Mouse (Mus musculus) neural tube, embryonic 13.5 days (tissue): ENCODE results near the gene Nr6a1. TPM values are rescaled to one million over a fixed set of nuclear protein-coding genes. Genes with fewer than 3 reads are reported as not detected.
A peak's percentile ranks its signal among the peaks of the same experiment; 100 is the strongest.

ENCODE experiments used
- ATAC-seq: fragments of 200-750 bp; cut with Nextera tagmentation; 2 replicates; pipeline ENCODE4 v1.8.0; 2017; ENCODE audit warnings: low read depth, mild to moderate bottlenecking, moderate TSS enrichment, moderate library complexity
- H3K27ac ChIP-seq: fragments of 300-500 bp; sonication (generic); replicated peaks from 2 replicates; pipeline ENCODE4 v1.5.1; 2015; ENCODE audit warnings: moderate library complexity, mild to moderate bottlenecking, inconsistent platforms
- H3K27me3 ChIP-seq: fragments of 300-500 bp; sonication (generic); 2 replicates; pipeline ENCODE4 v1.6.1; 2015; ENCODE audit warnings: mild to moderate bottlenecking, inconsistent platforms
- H3K36me3 ChIP-seq: fragments of 300-500 bp; sonication (generic); 2 replicates; pipeline ENCODE4 v1.6.1; 2015; ENCODE audit warnings: mild to moderate bottlenecking, inconsistent platforms
- H3K4me1 ChIP-seq: fragments of 300-500 bp; sonication (generic); replicated peaks from 2 replicates; pipeline ENCODE4 v1.6.1; 2015; ENCODE audit warnings: inconsistent platforms
- H3K4me2 ChIP-seq: fragments of 300-500 bp; sonication (generic); 2 replicates; pipeline ENCODE4 v1.6.1; 2015; ENCODE audit warnings: inconsistent platforms, mild to moderate bottlenecking, moderate library complexity
- H3K4me3 ChIP-seq: fragments of 300-500 bp; sonication (generic); 2 replicates; pipeline ENCODE4 v1.5.1; 2015; ENCODE audit warnings: mild to moderate bottlenecking, inconsistent platforms
- H3K9ac ChIP-seq: fragments of 300-500 bp; sonication (generic); 2 replicates; pipeline ENCODE4 v1.6.1; 2015; ENCODE audit warnings: moderate library complexity, mild to moderate bottlenecking, inconsistent platforms
- H3K9me3 ChIP-seq: fragments of 300-500 bp; sonication (generic); 2 replicates; pipeline ENCODE4 v1.6.1; 2016; ENCODE audit warnings: inconsistent platforms
- WGBS: fragments of 180-500 bp; shearing (Covaris S2); methylation state at CpG from one replicate; pipeline ENCODE4 v1.1.7; 2015; 5-methylcytosine and 5-hydroxymethylcytosine counted together
- polyA plus RNA-seq: library from polyadenylated mRNA; unstranded; fragments of >200 nt; fragmentation: Nextera tagmentation; extraction: Ambion mirVana; gene quantifications from 2 replicates; pipeline ENCODE4 v1.2.1, GENCODE M21; 2015

Gene Nr6a1
- polyA plus RNA-seq, 1 experiment from 2014 or later: 2.9 TPM

- peak; percentile 56; the same call in 1 of the 2 replicates for ATAC-seq
- Histone ChIP-seq H3K4me1 (peaks cover 23% of the 10 kb centered on the region), H3K9me3 (no peaks in the 10 kb centered on the region), H3K36me3 (no peaks in the 10 kb centered on the region), H3K4me2 (no peak overlapping the region), H3K4me3 (no peak overlapping the region), H3K27me3 (no peaks in the 10 kb centered on the region), H3K9ac (no peak overlapping the region), H3K27ac (no peak overlapping the region)
- 9% methylated on average over 4 of the region's 4 CpGs for WGBS
Observed at GRCm38 (mm10) chr2:38914965-38915364, 12.5 kb downstream of the Nr6a1 start.

DNA sequence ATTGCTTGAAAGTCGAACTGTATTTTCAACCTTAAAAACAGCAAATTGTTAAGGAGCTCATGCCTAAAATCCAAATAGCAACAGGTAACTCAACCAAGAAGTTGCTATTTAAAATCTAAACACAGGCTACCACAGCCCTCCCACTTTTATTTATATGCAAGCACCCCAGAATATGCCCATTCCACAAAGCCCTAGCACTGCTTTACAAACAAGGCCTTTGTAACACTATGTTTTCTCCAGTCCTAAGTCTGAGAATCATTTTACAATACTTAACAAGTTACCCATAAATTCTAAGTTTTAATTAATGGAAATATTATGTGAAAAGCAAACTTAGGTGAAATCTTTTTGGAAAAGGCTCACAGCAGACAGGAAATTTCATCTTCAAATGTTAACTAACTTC is 13.0 kb downstream of the Nr6a1 start:
- no peak overlapping the region for H3K4me2 ChIP-seq
- H3K27me3 ChIP-seq: no peaks in the 10 kb centered on the region
- no peaks in the 10 kb centered on the region for H3K9me3 ChIP-seq
- WGBS: 45% methylated on average over 1 of the region's 1 CpGs
- no peak overlapping the region for H3K9ac ChIP-seq
- ATAC-seq: no peak
- H3K36me3 ChIP-seq: no peaks in the 10 kb centered on the region
- no peak overlapping the region for H3K27ac ChIP-seq
- H3K4me3 ChIP-seq: no peak overlapping the region
- peaks cover 23% of the 10 kb centered on the region for H3K4me1 ChIP-seq

DNA sequence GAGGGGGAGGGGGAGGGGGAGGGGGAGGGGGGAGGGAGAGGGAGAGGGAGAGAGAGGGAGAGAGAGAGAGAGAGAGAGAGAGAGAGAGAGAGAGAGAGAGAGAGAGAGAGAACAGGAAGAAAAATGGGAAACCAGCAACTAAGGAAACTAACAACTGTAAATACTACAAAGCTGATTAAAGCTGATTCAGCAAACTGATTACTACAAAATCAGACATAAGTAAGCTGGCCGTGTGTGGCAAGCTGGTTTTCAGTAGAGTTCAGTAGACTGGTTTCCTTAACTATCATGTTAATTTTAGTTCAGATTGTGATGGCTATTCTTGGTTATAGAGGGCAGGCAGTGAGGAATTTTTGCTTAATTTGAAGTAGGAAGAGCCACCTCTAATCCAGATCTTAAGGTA is 18.9 kb downstream of the Nr6a1 start:
- Histone ChIP-seq H3K4me1 (peaks cover 9% of the 10 kb centered on the region), H3K27ac (no peak overlapping the region), H3K36me3 (no peaks in the 10 kb centered on the region), H3K9ac (no peak overlapping the region), H3K27me3 (no peaks in the 10 kb centered on the region), H3K4me3 (no peak overlapping the region), H3K4me2 (no peak overlapping the region), H3K9me3 (no peaks in the 10 kb centered on the region)
- no peak for ATAC-seq
- 56% methylated on average over 1 of the region's 1 CpGs for WGBS

DNA sequence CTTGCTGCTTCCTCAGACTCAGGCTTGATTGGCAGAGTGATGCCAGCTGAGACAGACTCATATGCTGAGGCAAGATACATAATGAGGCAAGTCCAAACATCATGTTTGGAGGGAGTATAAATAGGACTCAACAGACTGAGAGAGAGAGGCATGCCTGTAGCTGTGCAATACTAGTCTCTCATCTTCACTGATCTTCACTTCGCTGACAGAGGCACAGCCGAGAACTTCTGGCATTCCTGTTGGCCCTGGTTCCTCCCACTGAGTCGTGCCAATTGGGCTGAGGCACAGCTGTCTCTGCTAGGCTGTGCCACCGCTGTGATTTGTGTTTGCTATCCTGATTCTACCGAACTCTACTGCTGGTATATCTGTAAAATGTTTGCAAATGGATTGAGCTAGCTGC is 21.4 kb downstream of the Nr6a1 start:
- peaks cover 9% of the 10 kb centered on the region for H3K4me1 ChIP-seq
- 71% methylated on average over 5 of the region's 5 CpGs for WGBS
- H3K9me3 ChIP-seq: no peaks in the 10 kb centered on the region
- no peak overlapping the region for H3K27ac ChIP-seq
- ATAC-seq: no peak
- H3K27me3 ChIP-seq: no peaks in the 10 kb centered on the region
- no peaks in the 10 kb centered on the region for H3K36me3 ChIP-seq
- H3K4me3 ChIP-seq: no peak overlapping the region
- no peak overlapping the region for H3K9ac ChIP-seq
- no peak overlapping the region for H3K4me2 ChIP-seq

DNA sequence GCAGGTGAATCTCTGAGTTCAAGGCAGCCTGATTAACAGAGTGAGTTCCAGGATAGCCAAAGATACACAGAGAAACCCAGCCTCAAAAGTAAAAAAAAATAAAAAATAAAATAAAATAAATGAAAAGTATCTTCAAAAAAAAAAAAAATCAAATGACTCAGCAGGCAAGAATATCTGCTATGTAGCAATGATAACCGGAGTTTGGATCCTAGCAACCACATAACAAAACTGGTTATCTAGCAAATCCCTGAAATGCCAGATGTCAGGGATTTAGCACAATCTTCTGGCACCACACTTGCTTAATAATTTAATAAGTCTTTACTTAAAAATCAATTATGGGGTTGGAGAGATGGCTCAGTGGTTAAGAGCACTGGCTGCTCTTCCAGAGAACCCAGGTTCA is 23.2 kb downstream of the Nr6a1 start:
- WGBS: 93% methylated on average over 1 of the region's 1 CpGs
- Histone ChIP-seq H3K4me2 (no peak overlapping the region), H3K27me3 (no peaks in the 10 kb centered on the region), H3K9ac (no peak overlapping the region), H3K36me3 (no peaks in the 10 kb centered on the region), H3K4me3 (no peak overlapping the region), H3K27ac (no peak overlapping the region), H3K4me1 (peaks cover 9% of the 10 kb centered on the region), H3K9me3 (no peaks in the 10 kb centered on the region)
- no peak for ATAC-seq

DNA sequence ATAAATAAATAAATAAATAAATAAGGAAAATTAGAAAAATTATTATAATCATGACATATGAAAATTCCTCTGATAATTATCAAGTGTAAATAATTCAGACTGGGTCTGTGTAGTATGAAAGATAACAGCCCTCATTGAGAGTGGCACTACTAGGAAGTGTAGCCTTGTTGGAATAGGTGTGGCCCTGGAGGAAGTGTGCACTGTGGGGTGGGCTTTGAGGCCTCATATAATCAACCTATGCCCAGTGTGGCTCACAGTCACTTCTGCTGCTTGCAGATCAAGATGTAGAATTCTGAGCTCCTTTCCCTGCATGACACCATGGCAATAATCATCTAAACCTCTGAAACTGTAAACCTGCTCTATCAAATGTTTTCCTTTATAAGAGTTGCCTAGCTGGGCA is 24.6 kb downstream of the Nr6a1 start:
- Histone ChIP-seq H3K9ac (no peak overlapping the region), H3K36me3 (no peaks in the 10 kb centered on the region), H3K9me3 (no peaks in the 10 kb centered on the region), H3K27ac (no peak overlapping the region), H3K4me3 (no peak overlapping the region), H3K4me1 (peaks cover 9% of the 10 kb centered on the region), H3K4me2 (no peak overlapping the region), H3K27me3 (no peaks in the 10 kb centered on the region)
- no peak for ATAC-seq

DNA sequence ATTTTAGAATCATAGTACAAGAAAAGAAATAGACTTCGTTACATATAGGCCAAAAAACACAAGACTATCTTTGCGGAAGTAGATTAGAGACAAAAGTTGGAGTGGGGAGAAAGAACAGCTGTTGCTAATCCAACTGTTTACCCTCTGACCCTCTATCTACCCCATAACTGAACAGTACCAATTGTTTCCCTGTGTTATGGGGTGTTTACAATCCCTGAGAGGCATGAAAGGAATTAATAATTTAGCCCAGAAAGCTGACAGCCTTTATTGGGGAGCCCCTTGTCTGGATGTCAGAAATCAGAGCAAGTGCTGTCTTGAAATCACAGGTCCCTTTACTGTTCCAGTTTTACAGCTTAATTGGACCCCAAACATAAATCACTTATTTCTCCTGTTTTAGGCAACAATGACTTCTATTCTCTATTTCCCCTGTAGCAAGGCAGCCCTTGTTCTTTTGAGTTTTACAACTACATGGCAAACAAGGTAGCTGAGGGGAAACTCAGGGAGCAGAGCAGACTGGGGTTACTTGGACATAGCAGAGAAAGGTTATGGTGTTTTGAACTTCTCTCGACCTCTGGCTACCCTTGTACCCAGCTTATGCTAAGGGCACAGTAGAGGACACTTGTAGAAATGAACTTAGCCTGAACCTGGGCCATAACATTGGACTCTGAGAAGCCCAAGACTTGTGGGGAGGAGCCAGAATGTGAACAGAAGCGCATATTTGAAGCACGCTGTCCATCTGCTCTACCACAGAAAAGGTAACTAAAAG is 46.4 kb downstream of the Nr6a1 start:
- Histone ChIP-seq H3K4me3 (no peak overlapping the region), H3K36me3 (peaks cover 20% of the 10 kb centered on the region; the same call in 1 of the 2 replicates), H3K9ac (no peak overlapping the region), H3K4me2 (no peak overlapping the region), H3K9me3 (no peaks in the 10 kb centered on the region), H3K27me3 (no peaks in the 10 kb centered on the region), H3K27ac (no peak overlapping the region), H3K4me1 (0 out of 2 replicates have a peak, but pooled peaks cover 6% of the 10 kb centered on the region)
- WGBS: 48% methylated on average over 5 of the region's 5 CpGs
- ATAC-seq: no peak

GRCm38 (mm10) chr2:38874544-38875108 is 52.9 kb downstream of the Nr6a1 start:
- no peak overlapping the region for H3K4me3 ChIP-seq
- ATAC-seq: no peak
- no peaks in the 10 kb centered on the region for H3K27me3 ChIP-seq
- H3K4me1 ChIP-seq: no peaks in the 10 kb centered on the region
- H3K36me3 ChIP-seq: peaks cover 12% of the 10 kb centered on the region; the same call in 1 of the 2 replicates
- 45% methylated on average over 1 of the region's 1 CpGs for WGBS
- H3K4me2 ChIP-seq: no peak overlapping the region
- no peak overlapping the region for H3K9ac ChIP-seq
- H3K9me3 ChIP-seq: no peaks in the 10 kb centered on the region
- no peak overlapping the region for H3K27ac ChIP-seq

DNA sequence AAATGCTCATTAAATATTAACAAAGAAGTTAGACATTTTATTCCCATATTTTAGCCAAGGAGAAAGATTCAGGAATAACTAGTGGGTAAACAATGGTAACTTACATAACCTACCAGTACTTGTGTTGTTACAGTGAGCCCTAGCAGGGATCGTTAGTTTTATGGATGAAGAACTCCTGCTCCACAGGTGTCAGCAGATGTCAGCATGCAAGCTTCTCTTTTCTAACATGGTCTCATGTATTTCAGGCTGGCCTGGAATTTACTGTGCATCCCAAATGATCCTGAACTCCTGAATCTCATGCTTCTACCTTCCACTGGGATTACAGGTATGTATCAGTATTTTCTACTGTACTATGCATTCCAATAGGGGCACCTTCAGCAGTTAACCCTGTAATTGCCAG is 54.8 kb downstream of the Nr6a1 start:
- 21% methylated on average over 1 of the region's 1 CpGs for WGBS
- Histone ChIP-seq H3K27me3 (no peaks in the 10 kb centered on the region), H3K4me1 (no peaks in the 10 kb centered on the region), H3K4me2 (no peak overlapping the region), H3K4me3 (no peak overlapping the region), H3K36me3 (peaks cover 4% of the 10 kb centered on the region; the same call in 1 of the 2 replicates), H3K9ac (no peak overlapping the region), H3K9me3 (no peaks in the 10 kb centered on the region), H3K27ac (no peak overlapping the region)
- ATAC-seq: no peak

DNA sequence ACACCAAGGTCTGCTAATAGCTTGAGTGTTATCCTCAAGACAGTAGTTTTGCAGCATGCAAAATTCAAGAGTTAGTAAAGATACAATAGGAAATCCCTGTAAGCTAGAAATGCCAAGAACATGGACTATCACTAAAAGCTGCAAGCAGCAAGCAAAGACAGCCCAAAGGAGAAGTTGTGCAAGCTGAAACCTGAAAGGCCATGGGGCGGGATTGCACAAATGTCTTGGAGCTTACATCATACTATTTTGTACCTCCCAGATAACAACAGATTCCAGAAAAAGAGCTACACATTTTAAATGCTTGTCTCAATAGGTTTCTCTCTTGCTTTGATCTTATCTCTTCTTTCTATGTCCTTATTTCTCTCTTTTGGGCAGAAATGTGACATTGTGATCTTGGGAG is 60.8 kb downstream of the Nr6a1 start:
- no peaks in the 10 kb centered on the region for H3K9me3 ChIP-seq
- 83% methylated on average over 1 of the region's 1 CpGs for WGBS
- no peak overlapping the region for H3K4me2 ChIP-seq
- H3K36me3 ChIP-seq: peaks cover 5% of the 10 kb centered on the region; the same call in 1 of the 2 replicates
- no peak overlapping the region for H3K9ac ChIP-seq
- no peaks in the 10 kb centered on the region for H3K4me1 ChIP-seq
- no peak overlapping the region for H3K27ac ChIP-seq
- H3K4me3 ChIP-seq: no peak overlapping the region
- no peaks in the 10 kb centered on the region for H3K27me3 ChIP-seq
- no peak for ATAC-seq

- H3K4me1 ChIP-seq: no peaks in the 10 kb centered on the region
- H3K9ac ChIP-seq: no peak overlapping the region
- no peaks in the 10 kb centered on the region for H3K9me3 ChIP-seq
- H3K4me2 ChIP-seq: no peak overlapping the region
- H3K27ac ChIP-seq: no peak overlapping the region
- ATAC-seq: no peak
- H3K27me3 ChIP-seq: no peaks in the 10 kb centered on the region
- WGBS: 71% methylated on average over 4 of the region's 4 CpGs
- peaks cover 5% of the 10 kb centered on the region; the same call in 1 of the 2 replicates for H3K36me3 ChIP-seq
- H3K4me3 ChIP-seq: no peak overlapping the region
Observed at GRCm38 (mm10) chr2:38864011-38864410, 63.5 kb downstream of the Nr6a1 start.

DNA sequence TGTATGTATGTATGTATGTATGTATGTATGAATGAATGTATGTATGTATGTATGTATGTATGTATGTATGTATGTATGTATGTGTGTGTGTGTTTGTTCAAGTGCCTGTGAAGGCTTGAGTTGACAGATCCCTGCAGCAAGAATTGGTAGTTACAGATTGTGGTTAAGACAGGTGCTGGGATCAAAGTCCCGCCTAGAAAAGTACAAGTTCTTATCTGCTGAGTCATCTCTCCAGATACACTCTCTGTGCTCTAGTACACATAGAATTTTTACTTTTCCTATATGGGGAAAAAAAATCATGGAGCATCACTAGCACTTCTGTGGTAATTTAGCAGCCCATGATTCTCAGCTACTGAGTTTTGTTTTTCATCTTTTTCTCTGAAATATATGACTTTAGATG is 75.7 kb downstream of the Nr6a1 start:
- H3K9me3 ChIP-seq: no peaks in the 10 kb centered on the region
- no peak overlapping the region for H3K27ac ChIP-seq
- H3K4me1 ChIP-seq: no peaks in the 10 kb centered on the region
- no peak overlapping the region for H3K4me3 ChIP-seq
- WGBS: 88% methylated on average over 1 of the region's 1 CpGs
- no peak overlapping the region for H3K9ac ChIP-seq
- H3K36me3 ChIP-seq: peaks cover 26% of the 10 kb centered on the region
- no peak overlapping the region for H3K4me2 ChIP-seq
- H3K27me3 ChIP-seq: no peaks in the 10 kb centered on the region
- no peak for ATAC-seq

GRCm38 (mm10) chr2:38846319-38846718 is 81.2 kb downstream of the Nr6a1 start:
- Histone ChIP-seq H3K9me3 (no peaks in the 10 kb centered on the region), H3K27ac (no peak overlapping the region), H3K4me3 (no peak overlapping the region), H3K9ac (no peak overlapping the region), H3K27me3 (no peaks in the 10 kb centered on the region), H3K4me2 (no peak overlapping the region), H3K4me1 (no peaks in the 10 kb centered on the region), H3K36me3 (peaks cover 20% of the 10 kb centered on the region)
- 83% methylated on average over 2 of the region's 2 CpGs for WGBS
- no peak for ATAC-seq
